Mouse (Mus musculus): Measurements from ENCODE around the gene Hipk2. TPM values are rescaled to one million over a fixed set of nuclear protein-coding genes. Genes with fewer than 3 reads are reported as not detected.

Gene Hipk2
- polyA plus RNA-seq, 1 experiment from 2014 or later: 30.8 TPM

DNA sequence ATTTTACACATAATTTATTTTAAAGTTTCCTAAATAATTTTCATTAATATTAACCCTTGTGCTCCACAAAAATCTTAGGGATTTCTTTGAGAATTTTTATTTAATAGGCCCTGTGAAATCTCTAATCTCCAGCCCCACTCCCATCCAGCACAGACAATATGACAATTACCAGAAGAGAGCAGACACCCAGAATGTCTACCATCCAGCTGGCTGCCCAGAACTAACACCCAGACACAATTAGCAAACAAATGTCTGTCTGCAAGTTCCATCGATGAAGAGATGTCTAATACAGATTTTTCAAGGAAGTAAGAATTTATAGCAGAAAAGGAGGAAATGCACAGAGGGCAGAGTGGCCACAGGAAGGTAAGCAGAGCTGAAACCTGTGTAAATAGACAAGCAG is 74.7 kb downstream of the Hipk2 start:
- H3K36me3 ChIP-seq: peaks cover 32% of the 10 kb centered on the region
- H3K4me1 ChIP-seq: no peaks in the 10 kb centered on the region
- no peak overlapping the region for H3K27ac ChIP-seq
- ATAC-seq (replicated peaks; ENCODE audit: low FRiP score): no peak
- no peak overlapping the region for H3K4me3 ChIP-seq (replicated peaks)
- no peaks in the 10 kb centered on the region for H3K9me3 ChIP-seq (replicated peaks)
- no peak overlapping the region for H3K4me2 ChIP-seq
- no peaks in the 10 kb centered on the region for H3K27me3 ChIP-seq
- WGBS: 33% methylated on average over 1 of the region's 1 CpGs
- H3K9ac ChIP-seq: no peak overlapping the region

DNA sequence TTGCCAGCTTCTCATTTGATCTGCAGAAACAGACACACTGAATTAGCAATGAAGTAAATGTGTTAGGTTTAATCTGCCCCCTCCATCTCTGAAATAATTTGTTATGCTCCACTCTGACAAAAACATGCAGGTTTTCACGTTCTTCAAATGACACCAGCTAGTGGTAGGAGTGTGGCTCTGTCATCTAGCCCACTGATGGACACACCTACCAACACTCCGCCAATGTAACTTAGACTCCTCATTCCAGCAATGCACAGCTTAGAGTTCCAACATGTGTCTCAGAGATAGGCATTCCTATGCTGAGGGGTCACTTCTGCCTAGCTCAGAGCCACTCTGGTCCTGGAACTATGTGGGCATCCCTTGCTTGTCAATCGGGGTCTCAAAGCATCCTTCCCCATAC is 78.4 kb downstream of the Hipk2 start:
- Histone ChIP-seq H3K27ac (no peak overlapping the region), H3K9me3 (replicated peaks) (no peaks in the 10 kb centered on the region), H3K27me3 (no peaks in the 10 kb centered on the region), H3K4me3 (replicated peaks) (no peak overlapping the region), H3K4me1 (no peaks in the 10 kb centered on the region), H3K9ac (no peak overlapping the region), H3K4me2 (no peak overlapping the region), H3K36me3 (no peaks in the 10 kb centered on the region)
- no peak for ATAC-seq (replicated peaks; ENCODE audit: low FRiP score)
- 78% methylated on average over 3 of the region's 3 CpGs for WGBS

DNA sequence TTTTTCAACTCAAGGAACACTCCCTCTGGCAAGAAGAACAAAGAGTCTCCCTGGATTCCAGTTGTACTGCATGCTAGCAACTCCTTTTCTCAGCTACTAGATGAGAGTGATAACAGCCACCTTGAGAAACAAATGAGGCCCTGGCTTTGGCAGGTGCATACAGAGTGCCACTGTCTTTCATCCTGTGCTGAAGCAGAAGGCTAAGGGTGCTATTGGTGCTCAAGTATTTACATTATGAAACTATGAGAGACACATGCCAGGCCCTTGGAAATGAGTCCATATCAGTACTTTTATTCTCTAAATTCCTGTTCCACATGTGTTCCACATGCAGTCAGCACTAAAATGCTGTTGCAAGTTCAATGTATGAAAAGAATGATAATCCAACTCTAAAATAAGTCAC is 79.0 kb downstream of the Hipk2 start:
- Histone ChIP-seq H3K36me3 (peaks cover 3% of the 10 kb centered on the region; the same call in 1 of the 2 replicates), H3K27ac (no peak overlapping the region), H3K4me3 (replicated peaks) (no peak overlapping the region), H3K9me3 (replicated peaks) (no peaks in the 10 kb centered on the region), H3K4me1 (no peaks in the 10 kb centered on the region), H3K4me2 (no peak overlapping the region), H3K27me3 (no peaks in the 10 kb centered on the region), H3K9ac (no peak overlapping the region)
- ATAC-seq (replicated peaks; ENCODE audit: low FRiP score): no peak

DNA sequence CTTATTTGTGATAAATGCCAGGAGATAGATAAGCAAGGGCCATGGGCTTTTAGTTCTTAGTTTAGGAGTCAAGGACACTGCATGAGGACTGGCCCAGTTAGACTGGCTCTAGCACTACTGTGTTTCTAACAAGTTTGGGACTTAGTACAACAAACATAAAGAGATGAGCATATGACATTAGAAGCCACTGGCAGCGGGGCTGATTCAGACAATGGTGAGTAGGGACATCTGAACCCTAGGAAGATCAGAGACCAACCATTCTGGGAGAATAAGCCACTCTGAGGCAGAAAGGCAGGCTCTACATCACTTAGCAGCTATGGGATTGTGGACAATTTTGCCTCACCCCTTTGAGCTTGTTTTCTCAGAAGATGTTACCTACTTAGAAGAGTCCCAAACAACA is 79.6 kb downstream of the Hipk2 start:
- H3K27ac ChIP-seq: no peak overlapping the region
- no peaks in the 10 kb centered on the region for H3K27me3 ChIP-seq
- peaks cover 6% of the 10 kb centered on the region; the same call in 1 of the 2 replicates for H3K36me3 ChIP-seq
- no peak overlapping the region for H3K4me2 ChIP-seq
- WGBS: 100% methylated on average over 1 of the region's 1 CpGs
- no peaks in the 10 kb centered on the region for H3K9me3 ChIP-seq (replicated peaks)
- no peak for ATAC-seq (replicated peaks; ENCODE audit: low FRiP score)
- no peak overlapping the region for H3K9ac ChIP-seq
- no peaks in the 10 kb centered on the region for H3K4me1 ChIP-seq
- no peak overlapping the region for H3K4me3 ChIP-seq (replicated peaks)

DNA sequence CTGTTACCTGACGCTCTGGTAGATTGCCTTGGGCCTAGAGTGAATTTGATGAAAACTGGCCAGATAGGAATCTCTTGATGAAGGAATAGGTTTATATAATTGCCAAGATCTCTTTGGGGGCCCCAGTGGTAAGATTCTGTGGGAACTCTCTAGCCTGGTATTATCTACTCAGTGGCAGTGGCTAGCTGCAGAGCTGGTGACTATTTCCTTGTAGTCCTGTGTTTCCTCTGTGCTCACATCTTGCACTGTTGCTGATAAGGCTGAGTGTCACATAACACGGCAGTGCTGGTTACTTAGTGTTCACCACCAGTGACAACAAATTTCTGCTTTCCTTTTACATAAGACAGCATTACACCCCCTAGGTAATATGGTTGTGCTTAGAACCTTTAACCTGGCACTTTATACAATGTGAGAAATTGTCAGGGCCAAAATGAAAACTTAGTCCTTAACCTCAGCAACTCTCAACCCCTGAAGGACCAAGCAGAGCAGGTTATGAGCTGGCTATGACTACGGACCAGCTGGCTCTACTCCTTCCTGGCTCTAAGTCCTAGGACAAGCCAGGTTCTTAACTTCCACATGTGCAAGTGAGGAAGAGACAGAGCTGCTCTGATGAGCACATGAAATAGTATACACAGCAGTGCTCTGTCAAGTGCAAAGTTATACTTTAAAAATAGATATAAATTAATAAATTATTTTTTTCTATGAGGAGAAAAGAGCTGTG is 80.7 kb downstream of the Hipk2 start:
- no peak overlapping the region for H3K4me3 ChIP-seq (replicated peaks)
- ATAC-seq (replicated peaks; ENCODE audit: low FRiP score): no peak
- 88% methylated on average over 3 of the region's 3 CpGs for WGBS
- H3K9ac ChIP-seq: no peak overlapping the region
- H3K27ac ChIP-seq: no peak overlapping the region
- no peaks in the 10 kb centered on the region for H3K4me1 ChIP-seq
- peaks cover 10% of the 10 kb centered on the region; the same call in 1 of the 2 replicates for H3K36me3 ChIP-seq
- H3K27me3 ChIP-seq: no peaks in the 10 kb centered on the region
- H3K4me2 ChIP-seq: no peak overlapping the region
- H3K9me3 ChIP-seq (replicated peaks): no peaks in the 10 kb centered on the region

DNA sequence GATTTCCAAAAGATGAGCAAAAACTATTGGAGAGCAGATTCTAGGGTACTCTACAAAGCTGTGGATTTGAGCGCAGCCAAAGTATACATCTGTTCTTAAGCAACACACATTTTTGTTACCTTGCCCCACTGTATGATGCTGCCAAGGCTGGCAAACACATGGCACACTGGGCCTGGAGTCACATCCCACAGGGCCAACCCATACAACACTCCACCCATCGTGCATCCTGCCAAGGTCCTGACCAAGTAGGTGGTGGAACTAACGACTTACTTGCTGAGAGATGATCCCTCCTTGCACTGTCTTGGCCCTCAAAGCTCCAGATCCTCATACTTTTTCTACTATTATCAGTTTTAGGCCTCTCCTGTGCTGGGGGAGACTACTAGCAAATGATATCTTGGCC is 83.0 kb downstream of the Hipk2 start:
- H3K27ac ChIP-seq: no peak overlapping the region
- ATAC-seq (replicated peaks; ENCODE audit: low FRiP score): no peak
- 87% methylated on average over 3 of the region's 3 CpGs for WGBS

DNA sequence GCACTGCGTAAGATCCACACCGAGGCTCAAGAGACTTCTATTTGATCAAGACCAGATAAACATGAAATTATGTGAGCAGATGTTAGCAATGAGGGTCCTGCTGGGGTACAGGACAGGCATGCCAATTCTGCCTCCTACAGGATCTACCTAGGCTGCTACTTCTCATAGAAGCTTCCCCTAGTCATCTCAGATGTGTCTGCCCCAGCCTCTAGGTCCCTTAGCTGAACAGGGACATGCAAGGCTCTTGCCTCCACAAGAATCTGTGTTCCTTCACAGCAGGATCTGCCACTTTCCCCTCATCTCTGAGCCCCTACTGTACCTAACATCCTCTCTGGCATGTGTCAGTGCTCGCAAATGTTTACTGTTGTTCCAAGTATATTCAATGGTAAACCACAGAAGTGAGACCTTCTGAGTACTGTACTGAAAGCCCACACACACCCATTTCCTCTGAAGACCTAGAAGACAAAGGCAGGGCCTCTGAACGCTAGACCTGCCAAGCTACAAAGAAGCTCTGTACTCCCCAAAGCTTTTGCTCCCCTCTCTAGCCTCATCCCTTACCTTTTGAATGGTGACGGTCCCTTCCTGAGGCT is 86.6 kb downstream of the Hipk2 start:
- H3K27me3 ChIP-seq: no peaks in the 10 kb centered on the region
- no peak overlapping the region for H3K9ac ChIP-seq
- H3K4me3 ChIP-seq (replicated peaks): no peak overlapping the region
- peaks cover 15% of the 10 kb centered on the region; the same call in 1 of the 2 replicates for H3K36me3 ChIP-seq
- H3K4me1 ChIP-seq: peaks cover 13% of the 10 kb centered on the region
- H3K9me3 ChIP-seq (replicated peaks): no peaks in the 10 kb centered on the region
- H3K27ac ChIP-seq: no peak overlapping the region
- no peak overlapping the region for H3K4me2 ChIP-seq
- ATAC-seq (replicated peaks; ENCODE audit: low FRiP score): no peak
- WGBS: 86% methylated on average over 5 of the region's 5 CpGs

More for the DNA sequence above, 83.0 kb downstream of the Hipk2 start:
- Histone ChIP-seq H3K4me3 (replicated peaks) (no peak overlapping the region), H3K9me3 (replicated peaks) (no peaks in the 10 kb centered on the region), H3K27me3 (no peaks in the 10 kb centered on the region), H3K4me2 (no peak overlapping the region), H3K9ac (no peak overlapping the region), H3K36me3 (peaks cover 10% of the 10 kb centered on the region; the same call in 1 of the 2 replicates), H3K4me1 (peaks cover 3% of the 10 kb centered on the region; the same call in 1 of the 2 replicates)

DNA sequence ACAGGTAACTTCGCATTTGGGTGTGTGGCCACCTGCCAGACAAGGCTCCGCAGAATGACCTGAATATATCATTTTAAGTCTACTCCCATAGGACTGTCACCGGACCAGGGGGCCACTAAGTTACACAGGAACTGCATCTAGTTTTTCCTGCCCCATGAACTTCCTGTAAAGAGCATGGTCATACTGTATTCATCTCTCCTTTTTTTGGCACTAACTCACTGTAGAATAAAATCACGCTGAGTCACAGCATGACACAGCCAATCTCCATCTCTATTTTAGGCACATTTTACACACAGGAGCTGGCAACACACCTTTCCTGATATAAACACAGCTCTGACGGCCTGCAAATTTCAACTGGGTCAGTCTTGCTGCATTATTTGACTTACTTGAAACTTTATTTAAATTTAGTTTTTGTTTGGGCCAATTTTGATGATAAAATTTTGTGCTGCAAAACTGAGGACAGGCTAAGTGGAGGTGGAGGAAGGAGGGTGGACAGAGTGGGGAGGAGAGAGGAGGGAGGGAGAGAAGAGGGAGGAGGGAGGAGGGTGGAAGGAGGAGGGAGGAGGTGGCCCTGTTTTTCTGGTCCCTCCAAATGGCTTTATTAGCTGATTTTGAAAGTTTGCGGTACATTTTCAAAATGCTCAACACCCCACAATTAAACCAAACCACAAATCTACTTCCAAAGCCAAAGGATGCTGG is 88.0 kb downstream of the Hipk2 start:
- Histone ChIP-seq H3K4me2 (no peak overlapping the region), H3K9me3 (replicated peaks) (no peaks in the 10 kb centered on the region), H3K36me3 (peaks cover 15% of the 10 kb centered on the region; the same call in 1 of the 2 replicates), H3K27ac (no peak overlapping the region), H3K9ac (no peak overlapping the region), H3K27me3 (no peaks in the 10 kb centered on the region), H3K4me3 (replicated peaks) (no peak overlapping the region), H3K4me1 (peaks cover 13% of the 10 kb centered on the region)
- WGBS: 81% methylated on average over 6 of the region's 6 CpGs
- ATAC-seq (replicated peaks; ENCODE audit: low FRiP score): no peak

DNA sequence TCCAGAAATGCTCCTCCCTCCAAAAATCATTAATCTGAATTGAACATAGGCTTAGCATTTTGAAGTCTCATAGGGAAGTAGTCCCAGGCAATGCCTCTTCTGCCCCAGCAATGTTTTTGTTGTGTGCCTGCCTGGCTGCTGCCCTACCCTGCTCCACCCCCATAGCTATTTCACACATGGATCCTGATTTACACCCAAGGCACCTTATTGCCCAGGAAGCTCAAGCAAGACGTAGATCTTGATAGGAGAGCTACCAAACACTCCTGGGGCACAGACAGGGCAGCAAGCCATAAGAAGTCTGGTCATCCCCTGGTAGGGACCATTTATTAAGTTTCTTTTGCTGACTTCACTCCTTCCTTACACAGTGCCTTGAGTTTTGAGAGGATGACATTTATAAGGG is 88.8 kb downstream of the Hipk2 start:
- no peak overlapping the region for H3K9ac ChIP-seq
- no peaks in the 10 kb centered on the region for H3K27me3 ChIP-seq
- H3K27ac ChIP-seq: no peak overlapping the region
- no peak overlapping the region for H3K4me2 ChIP-seq
- no peaks in the 10 kb centered on the region for H3K9me3 ChIP-seq (replicated peaks)
- 33% methylated on average over 1 of the region's 1 CpGs for WGBS
- peaks cover 13% of the 10 kb centered on the region for H3K4me1 ChIP-seq
- no peak overlapping the region for H3K4me3 ChIP-seq (replicated peaks)
- no peak for ATAC-seq (replicated peaks; ENCODE audit: low FRiP score)
- peaks cover 13% of the 10 kb centered on the region; the same call in 1 of the 2 replicates for H3K36me3 ChIP-seq

DNA sequence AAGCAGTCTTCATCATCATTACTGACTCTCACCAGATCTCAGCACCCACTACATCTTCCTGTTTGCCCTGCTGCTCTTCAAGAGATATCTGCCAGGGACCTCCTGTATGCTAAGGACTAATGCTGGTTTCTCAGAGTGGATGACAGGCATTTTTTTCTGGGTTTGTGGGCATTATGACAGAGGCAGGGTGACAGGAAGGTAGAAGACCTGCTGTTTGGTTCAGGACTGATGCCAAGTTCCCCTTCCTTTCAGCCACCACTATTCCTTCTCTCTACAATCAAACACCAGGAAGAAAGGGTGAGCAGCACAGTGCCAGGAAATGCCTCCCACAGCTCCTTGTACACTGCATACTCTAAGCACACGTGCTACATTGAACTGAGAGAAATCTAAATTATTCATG is 90.2 kb downstream of the Hipk2 start:
- WGBS: 51% methylated on average over 1 of the region's 1 CpGs

DNA sequence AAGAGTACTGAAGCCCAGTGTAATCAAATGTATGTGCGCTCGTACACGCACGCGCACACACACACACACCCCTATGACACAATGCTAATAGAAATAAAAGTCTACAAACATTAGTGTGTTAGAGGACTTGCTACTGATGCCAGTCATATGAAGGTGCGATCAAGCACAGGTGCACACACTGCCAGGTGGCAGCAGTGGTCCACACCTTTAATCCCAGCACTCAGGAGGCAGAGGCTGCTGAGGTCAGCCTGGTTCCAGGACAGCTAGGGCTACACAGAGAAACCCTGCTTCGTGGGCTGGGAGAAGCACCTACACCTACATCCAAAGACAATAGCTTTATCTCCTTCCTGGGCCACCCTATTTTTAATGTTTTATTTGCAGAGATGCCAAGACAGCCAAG is 96.6 kb downstream of the Hipk2 start:
- WGBS: 95% methylated on average over 7 of the region's 7 CpGs
- Histone ChIP-seq H3K9ac (no peak overlapping the region), H3K4me1 (peaks cover 3% of the 10 kb centered on the region; the same call in 1 of the 2 replicates), H3K36me3 (0 out of 2 replicates have a peak, but pooled peaks cover 6% of the 10 kb centered on the region), H3K4me3 (replicated peaks) (no peak overlapping the region), H3K4me2 (no peak overlapping the region), H3K27ac (no peak overlapping the region), H3K27me3 (no peaks in the 10 kb centered on the region), H3K9me3 (replicated peaks) (no peaks in the 10 kb centered on the region)
- ATAC-seq (replicated peaks; ENCODE audit: low FRiP score): no peak

More for the DNA sequence above, 90.2 kb downstream of the Hipk2 start:
- no peak overlapping the region for H3K4me2 ChIP-seq
- no peaks in the 10 kb centered on the region for H3K9me3 ChIP-seq (replicated peaks)
- 0 out of 2 replicates have a peak, but pooled peaks cover 5% of the 10 kb centered on the region for H3K36me3 ChIP-seq
- H3K27ac ChIP-seq: no peak overlapping the region
- peaks cover 13% of the 10 kb centered on the region for H3K4me1 ChIP-seq
- H3K4me3 ChIP-seq (replicated peaks): no peak overlapping the region
- H3K9ac ChIP-seq: no peak overlapping the region
- H3K27me3 ChIP-seq: no peaks in the 10 kb centered on the region
- no peak for ATAC-seq (replicated peaks; ENCODE audit: low FRiP score)

DNA sequence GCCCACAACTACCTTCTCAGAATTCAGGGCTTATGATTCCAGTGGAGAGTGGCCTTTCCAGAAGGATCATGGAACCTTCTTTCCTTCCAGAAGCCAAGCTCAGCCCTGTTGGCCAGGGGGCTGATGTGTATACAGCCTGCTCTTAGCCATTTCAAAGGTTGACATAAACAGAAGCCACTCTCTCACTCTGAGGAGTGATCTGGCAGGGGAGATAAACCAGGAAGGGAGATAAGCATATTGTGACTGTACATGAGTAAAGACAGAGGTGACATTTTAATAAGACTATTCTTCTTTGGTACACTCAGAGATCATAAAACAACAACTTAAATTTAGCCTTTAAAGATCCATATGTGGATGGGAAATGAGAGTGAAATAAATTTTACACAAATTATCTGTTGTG is 97.1 kb downstream of the Hipk2 start:
- Histone ChIP-seq H3K36me3 (0 out of 2 replicates have a peak, but pooled peaks cover 5% of the 10 kb centered on the region), H3K4me1 (peaks cover 3% of the 10 kb centered on the region; the same call in 1 of the 2 replicates), H3K9me3 (replicated peaks) (no peaks in the 10 kb centered on the region), H3K4me3 (replicated peaks) (no peak overlapping the region), H3K9ac (no peak overlapping the region), H3K27ac (no peak overlapping the region), H3K27me3 (no peaks in the 10 kb centered on the region), H3K4me2 (no peak overlapping the region)
- no peak for ATAC-seq (replicated peaks; ENCODE audit: low FRiP score)
